Mouse (Mus musculus) cerebellum, adult 18-20 months (tissue): ENCODE data around the gene Efna5.

ENCODE experiments used
- DNase-seq, 2 experiments: peaks; one replicate each; pipeline ENCODE4 v3.0.0; 2021

Efna5 gene

GRCm38 (mm10) chr17:62592436-62593074 is 288.6 kb downstream of the Efna5 start:
- no peak for DNase-seq

DNA sequence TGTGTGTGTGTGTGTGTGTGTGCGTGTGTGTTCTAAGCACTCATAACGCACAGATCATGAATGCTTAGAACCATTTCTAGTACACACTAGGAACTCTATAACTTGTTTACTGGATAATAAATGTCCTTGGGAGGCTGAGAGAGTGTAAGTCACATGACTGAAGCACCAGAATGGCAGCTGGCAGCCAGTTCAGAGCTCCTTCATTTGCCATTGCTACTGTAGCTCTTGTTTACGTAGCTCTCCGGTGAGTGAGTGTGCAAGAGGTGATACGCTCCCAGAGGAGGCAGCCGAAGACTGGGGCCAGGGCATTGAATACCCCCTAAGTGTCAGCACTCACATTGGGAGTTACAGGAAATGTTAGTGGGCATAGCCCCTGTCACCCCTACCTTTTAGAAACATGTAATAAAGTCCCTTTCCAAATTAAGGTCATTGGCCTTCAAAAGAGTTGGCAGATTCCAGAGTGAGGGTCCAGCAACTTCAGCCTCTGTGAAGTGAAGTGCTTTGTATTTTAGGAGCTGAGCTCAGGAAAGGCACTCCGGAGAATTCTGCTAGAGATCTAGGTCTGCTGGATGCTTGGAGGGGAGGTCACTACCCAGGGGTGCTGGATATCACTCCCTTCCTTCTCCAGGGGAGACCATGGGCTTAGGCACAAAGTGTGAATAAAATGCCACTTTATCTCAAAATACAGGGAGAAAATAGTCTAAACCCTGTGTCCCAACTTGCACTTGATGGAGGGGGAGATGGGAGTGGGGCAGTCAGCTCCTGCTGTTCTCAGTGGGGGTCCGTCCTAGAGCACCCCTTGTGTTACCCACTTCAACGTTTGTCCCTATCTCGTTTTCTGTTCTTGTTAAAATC is 289.3 kb downstream of the Efna5 start:
- DNase-seq, result no peak

- no peak for DNase-seq
Observed at GRCm38 (mm10) chr17:62590685-62591460, 290.2 kb downstream of the Efna5 start.

- no peak for DNase-seq
Observed at GRCm38 (mm10) chr17:62580127-62580526, 301.0 kb downstream of the Efna5 start.

GRCm38 (mm10) chr17:62579618-62580017 is 301.5 kb downstream of the Efna5 start:
- DNase-seq, result no peak

DNA sequence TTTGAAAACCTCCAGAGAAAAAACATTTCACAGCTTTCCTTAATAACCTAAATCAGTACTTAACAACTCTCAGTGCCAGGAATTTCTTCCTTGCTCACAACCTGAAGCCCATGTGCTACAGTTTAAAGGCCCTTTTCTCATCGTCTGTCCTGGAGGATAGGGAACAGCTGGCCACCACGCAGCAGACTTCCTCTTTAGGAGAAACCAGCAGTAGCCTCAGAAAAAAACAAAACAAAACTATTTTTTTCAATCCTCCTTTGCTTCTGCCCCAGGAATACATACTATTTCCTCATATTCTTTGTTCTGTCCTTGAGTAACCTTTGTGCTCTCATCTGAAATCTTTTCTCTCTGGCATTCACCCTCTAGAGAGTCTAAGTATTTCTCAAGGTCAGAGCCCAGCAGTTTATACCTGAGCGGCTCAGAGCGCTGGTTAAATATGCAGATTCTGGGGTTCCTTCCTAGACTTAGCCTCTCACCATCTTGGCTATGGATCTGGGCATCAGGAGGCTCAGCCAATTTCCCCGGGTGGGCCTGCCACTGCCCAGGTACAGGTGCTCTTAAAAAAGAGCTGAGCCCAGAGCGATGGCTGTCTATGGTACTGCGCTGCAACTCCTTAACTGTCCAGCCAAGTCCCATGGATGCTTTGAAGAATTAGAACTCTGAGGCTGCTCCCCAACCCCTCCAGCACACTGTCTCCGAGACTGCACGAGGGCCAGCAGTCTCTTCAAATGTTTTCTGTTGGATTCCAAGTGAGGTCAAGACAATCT is 306.4 kb downstream of the Efna5 start:
- no peak for DNase-seq

- no peak for DNase-seq
Observed at GRCm38 (mm10) chr17:62570101-62570500, 311.0 kb downstream of the Efna5 start.

- no peak for DNase-seq
Observed at GRCm38 (mm10) chr17:62568019-62568418, 313.1 kb downstream of the Efna5 start.

DNA sequence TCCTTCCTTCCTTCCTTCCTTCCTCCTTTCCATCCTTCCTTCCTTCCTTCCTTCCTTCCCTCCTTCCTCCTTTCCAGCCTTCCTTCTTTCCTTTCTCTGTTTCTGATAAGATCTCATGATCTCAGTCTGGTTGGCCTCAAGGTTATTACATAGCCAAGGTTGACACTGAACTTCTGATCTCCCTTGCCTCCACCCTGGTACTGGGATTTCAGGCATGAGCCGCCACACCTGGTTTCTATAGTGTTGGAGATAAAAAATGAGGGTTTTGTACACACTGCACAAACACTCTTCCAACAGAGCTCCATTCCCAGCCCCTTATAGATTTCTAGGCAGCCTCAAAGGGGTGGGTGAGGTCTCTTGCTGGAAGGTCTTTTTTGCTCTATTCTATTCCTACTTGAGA is 315.5 kb downstream of the Efna5 start:
- DNase-seq, result no peak

- DNase-seq, result no peak
Observed at GRCm38 (mm10) chr17:62562439-62562838, 318.7 kb downstream of the Efna5 start.

DNA sequence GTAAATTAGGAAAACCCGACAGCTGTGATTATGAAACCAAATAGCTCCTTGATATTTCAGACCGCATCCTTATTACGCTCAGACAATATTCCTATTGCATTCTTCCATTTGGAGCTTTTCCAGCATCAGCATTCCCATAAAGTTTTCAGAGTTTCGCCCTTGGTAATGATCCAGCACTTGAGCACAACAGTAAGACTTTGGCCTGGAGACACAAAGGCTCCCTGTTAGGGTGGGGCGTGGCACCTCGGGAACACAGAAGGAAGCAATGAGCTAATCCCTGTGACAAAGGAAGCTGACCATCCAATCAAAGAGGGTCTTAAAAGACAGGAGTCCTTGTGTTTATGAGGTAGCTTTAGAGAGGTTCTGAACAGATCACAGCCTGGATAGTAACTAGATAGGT is 323.9 kb downstream of the Efna5 start:
- DNase-seq, result no peak
